Mouse (Mus musculus) CH12.LX (cell line): ENCODE measurements around the gene Ebf4. TPM values are rescaled to one million over a fixed set of nuclear protein-coding genes. Genes with fewer than 3 reads are reported as not detected.

Source experiments
- DNase-seq: peaks from one replicate; pipeline ENCODE4 v3.0.0-alpha.2; 2013; ENCODE audit errors: extremely low read depth
- H3K27ac ChIP-seq: 2 replicates; pipeline ENCODE4 v1.5.1; 2012; ENCODE audit warnings: low read depth, mild to moderate bottlenecking, control low read depth, moderate library complexity; ENCODE audit not compliant: insufficient read depth
- H3K27me3 ChIP-seq: replicated peaks from 2 replicates; pipeline ENCODE3; 2012; ENCODE audit warnings: inconsistent platforms
- H3K36me3 ChIP-seq, 2 experiments: replicated peaks in 1 of 2; 2 replicates each; pipeline versions ENCODE3 to v1.6.1; 2012; ENCODE audit warnings: inconsistent platforms in 1 of 2, low read length in 1 of 2, mild to moderate bottlenecking in 1 of 2, mixed read lengths in 1 of 2, moderate library complexity in 1 of 2; ENCODE audit not compliant: control insufficient read depth in 1 of 2, insufficient read depth in 1 of 2
- H3K4me1 ChIP-seq, 2 experiments: 2 replicates each; pipeline ENCODE4 v1.6.1; 2012; ENCODE audit warnings: inconsistent platforms in 1 of 2, moderate library complexity in 1 of 2; ENCODE audit not compliant: insufficient read depth in 2 of 2, control insufficient read depth in 1 of 2
- H3K4me2 ChIP-seq: 2 replicates; pipeline ENCODE4 v1.6.1; 2012; ENCODE audit warnings: low read depth, mild to moderate bottlenecking, control low read depth; ENCODE audit not compliant: poor library complexity, insufficient read depth, severe bottlenecking
- H3K4me3 ChIP-seq, 3 experiments: fragments of 150-350 bp in 1 of 3; sonication (generic) in 1 of 3; replicated peaks in 1 of 3; 2 replicates each; pipeline versions ENCODE3 to v1.5.1; 2011 to 2012; ENCODE audit warnings: low read depth in 2 of 3, low read length in 2 of 3, mild to moderate bottlenecking in 2 of 3, moderate library complexity in 2 of 3, control low read depth in 1 of 3, improper control_type of control experiment in 1 of 3, inconsistent platforms in 1 of 3, mixed read lengths in 1 of 3; ENCODE audit not compliant: poor library complexity in 1 of 3
- H3K79me2 ChIP-seq: replicated peaks from 2 replicates; pipeline ENCODE4 v1.6.1; 2012; ENCODE audit warnings: mild to moderate bottlenecking, moderate library complexity; ENCODE audit not compliant: control insufficient read depth, poor library complexity, insufficient read depth, severe bottlenecking; ENCODE audit errors: extremely low read depth
- H3K9ac ChIP-seq: 2 replicates; pipeline ENCODE4 v1.6.1; 2012; ENCODE audit warnings: low read depth, mild to moderate bottlenecking, control low read depth, moderate library complexity; ENCODE audit not compliant: insufficient read depth
- H3K9me3 ChIP-seq: replicated peaks from 2 replicates; pipeline ENCODE3; 2012; ENCODE audit warnings: low read length, inconsistent platforms, mixed read lengths
- BHLHE40 ChIP-seq: IDR thresholded peaks from 2 replicates; pipeline ENCODE4 v1.6.1; 2011; ENCODE audit warnings: mild to moderate bottlenecking, low read depth, low read length, improper control_type of control experiment
- CHD1 ChIP-seq: IDR thresholded peaks from 2 replicates; pipeline ENCODE4 v1.6.1; 2012; ENCODE audit warnings: low read depth, low read length, improper control_type of control experiment, inconsistent platforms
- CHD2 ChIP-seq: IDR thresholded peaks from 2 replicates; pipeline ENCODE4 v1.6.1; 2011; ENCODE audit warnings: low read length, improper control_type of control experiment
- CTCF ChIP-seq, 2 experiments: IDR thresholded peaks in 1 of 2; conservative IDR thresholded peaks in 1 of 2; 2 replicates each; pipeline ENCODE4 v1.5.1; 2011 to 2012; ENCODE audit warnings: low read depth in 2 of 2, low read length in 2 of 2, improper control_type of control experiment in 1 of 2, inconsistent platforms in 1 of 2, mild to moderate bottlenecking in 1 of 2, moderate library complexity in 1 of 2
- E2F4 ChIP-seq: IDR thresholded peaks from 2 replicates; pipeline ENCODE4 v1.6.1; 2011; ENCODE audit warnings: low read depth, low read length, improper control_type of control experiment; ENCODE audit not compliant: insufficient replicate concordance
- ELF1 ChIP-seq: IDR thresholded peaks from 2 replicates; pipeline ENCODE4 v1.6.1; 2014; ENCODE audit warnings: low read depth, mild to moderate bottlenecking, inconsistent platforms, low read length, improper control_type of control experiment
- EP300 ChIP-seq: IDR thresholded peaks from 2 replicates; pipeline ENCODE4 v1.6.1; 2011; ENCODE audit warnings: low read length, improper control_type of control experiment
- GABPA ChIP-seq: IDR thresholded peaks from 2 replicates; pipeline ENCODE4 v1.6.1; 2012; ENCODE audit warnings: low read depth, low read length, improper control_type of control experiment, inconsistent platforms; ENCODE audit not compliant: insufficient replicate concordance
- IRF4 ChIP-seq: IDR thresholded peaks from 2 replicates; pipeline ENCODE4 v1.6.1; 2014; ENCODE audit warnings: low read depth, mild to moderate bottlenecking, inconsistent platforms, low read length, improper control_type of control experiment
- JUN ChIP-seq: IDR thresholded peaks from 2 replicates; pipeline ENCODE4 v1.6.1; 2011; ENCODE audit warnings: low read depth, mild to moderate bottlenecking, low read length, improper control_type of control experiment, moderate library complexity; ENCODE audit not compliant: insufficient read depth
- KAT2A ChIP-seq: IDR thresholded peaks from 2 replicates; pipeline ENCODE4 v1.6.1; 2012; ENCODE audit warnings: low read length, improper control_type of control experiment, inconsistent platforms; ENCODE audit not compliant: insufficient replicate concordance
- MAFK ChIP-seq: IDR thresholded peaks from 2 replicates; pipeline ENCODE4 v1.6.1; 2011; ENCODE audit warnings: low read length, improper control_type of control experiment; ENCODE audit not compliant: insufficient replicate concordance
- MAX ChIP-seq: IDR thresholded peaks from 2 replicates; pipeline ENCODE4 v1.6.1; 2011; ENCODE audit warnings: low read length, improper control_type of control experiment
- MEF2A ChIP-seq: IDR thresholded peaks from 2 replicates; pipeline ENCODE4 v1.6.1; 2014; ENCODE audit warnings: low read depth, mild to moderate bottlenecking, inconsistent platforms, low read length, improper control_type of control experiment, borderline replicate concordance
- MXI1 ChIP-seq: IDR thresholded peaks from 2 replicates; pipeline ENCODE4 v1.6.1; 2011; ENCODE audit warnings: mild to moderate bottlenecking, low read depth, low read length, improper control_type of control experiment
- MYC ChIP-seq: IDR thresholded peaks from 2 replicates; pipeline ENCODE4 v1.6.1; 2011; ENCODE audit warnings: low read depth, mild to moderate bottlenecking, improper control_type of control experiment, low read length
- NRF1 ChIP-seq: IDR thresholded peaks from 2 replicates; pipeline ENCODE4 v1.6.1; 2014; ENCODE audit warnings: low read depth, mild to moderate bottlenecking, inconsistent platforms, low read length, improper control_type of control experiment, moderate library complexity
- PAX5 ChIP-seq: IDR thresholded peaks from 2 replicates; pipeline ENCODE4 v1.6.1; 2012; ENCODE audit warnings: low read length, inconsistent platforms, mixed read lengths
- POLR2A ChIP-seq: IDR thresholded peaks from 2 replicates; pipeline ENCODE4 v1.6.1; 2011; ENCODE audit warnings: low read depth, mild to moderate bottlenecking, improper control_type of control experiment, low read length
- POLR2AphosphoS2 ChIP-seq: IDR thresholded peaks from 2 replicates; pipeline ENCODE4 v1.6.1; 2011; ENCODE audit warnings: low read depth, low read length, improper control_type of control experiment
- RAD21 ChIP-seq: IDR thresholded peaks from 2 replicates; pipeline ENCODE4 v1.6.1; 2011; ENCODE audit warnings: low read depth, mild to moderate bottlenecking, low read length, improper control_type of control experiment, moderate library complexity
- SIN3A ChIP-seq: IDR thresholded peaks from 2 replicates; pipeline ENCODE4 v1.6.1; 2012; ENCODE audit warnings: low read length, improper control_type of control experiment, inconsistent platforms
- SMC3 ChIP-seq: IDR thresholded peaks from 2 replicates; pipeline ENCODE4 v1.6.1; 2011; ENCODE audit warnings: low read depth, low read length, improper control_type of control experiment
- TBP ChIP-seq: conservative IDR thresholded peaks from 2 replicates; pipeline ENCODE4 v1.6.1; 2011; ENCODE audit warnings: low read depth, low read length, improper control_type of control experiment
- TCF12 ChIP-seq: IDR thresholded peaks from 2 replicates; pipeline ENCODE4 v1.6.1; 2014; ENCODE audit warnings: low read depth, mild to moderate bottlenecking, inconsistent platforms, low read length, improper control_type of control experiment
- UBTF ChIP-seq: IDR thresholded peaks from 2 replicates; pipeline ENCODE4 v1.6.1; 2012; ENCODE audit warnings: low read depth, mild to moderate bottlenecking, inconsistent platforms, low read length, improper control_type of control experiment, moderate library complexity
- USF1 ChIP-seq: IDR thresholded peaks from 2 replicates; pipeline ENCODE4 v1.6.1; 2014; ENCODE audit warnings: low read depth, mild to moderate bottlenecking, inconsistent platforms, low read length, improper control_type of control experiment
- USF2 ChIP-seq: conservative IDR thresholded peaks from 2 replicates; pipeline ENCODE4 v1.6.1; 2011; ENCODE audit warnings: low read depth, low read length, improper control_type of control experiment
- ZC3H11A ChIP-seq: IDR thresholded peaks from 2 replicates; pipeline ENCODE4 v1.6.1; 2012; ENCODE audit warnings: low read depth, mild to moderate bottlenecking, inconsistent platforms, low read length, improper control_type of control experiment
- ZKSCAN1 ChIP-seq: IDR thresholded peaks from 2 replicates; pipeline ENCODE4 v1.6.1; 2012; ENCODE audit warnings: low read depth, inconsistent platforms, low read length, improper control_type of control experiment, borderline replicate concordance
- ZNF384 ChIP-seq: IDR thresholded peaks from 2 replicates; pipeline ENCODE4 v1.6.1; 2012; ENCODE audit warnings: low read depth, low read length, improper control_type of control experiment, inconsistent platforms
- dilution Hi-C: fragments of 300-500 bp; cut with MboI; formaldehyde crosslinking; loops from 2 replicates; pipeline ENCODE4 v1.14.3; 2020; ENCODE audit warnings: low sequenced_read_pairs; ENCODE audit not compliant: extremely low pct_unique_long_range_greater_than_20kb, extremely low pct_ligation_motif_present
- in situ Hi-C: fragments of 300-500 bp; cut with MboI; formaldehyde crosslinking; loops from 3 replicates; pipeline ENCODE4 v1.14.3; 2019; ENCODE audit warnings: low sequenced_read_pairs, low pct_ligation_motif_present, low pct_unique_long_range_greater_than_20kb, mixed read lengths
- polyA plus RNA-seq: library from polyadenylated mRNA; unstranded; fragments of >175 nt; gene quantifications from 2 replicates; pipeline ENCODE4 v1.2.1, GENCODE M21; 2012; ENCODE audit warnings: low read depth; ENCODE audit not compliant: insufficient read length
- total RNA-seq, 2 experiments: library from RNA; depleted of rRNA; stranded (reverse); fragments of 300-350 nt in 1 of 2; fragments of >200 nt in 1 of 2; gene quantifications; 2 replicates each; pipeline ENCODE4 v1.2.3; 2012 to 2014

Gene Ebf4
- total and polyA plus RNA-seq, 3 experiments = 0.13 TPM; not detected in 2

DNA sequence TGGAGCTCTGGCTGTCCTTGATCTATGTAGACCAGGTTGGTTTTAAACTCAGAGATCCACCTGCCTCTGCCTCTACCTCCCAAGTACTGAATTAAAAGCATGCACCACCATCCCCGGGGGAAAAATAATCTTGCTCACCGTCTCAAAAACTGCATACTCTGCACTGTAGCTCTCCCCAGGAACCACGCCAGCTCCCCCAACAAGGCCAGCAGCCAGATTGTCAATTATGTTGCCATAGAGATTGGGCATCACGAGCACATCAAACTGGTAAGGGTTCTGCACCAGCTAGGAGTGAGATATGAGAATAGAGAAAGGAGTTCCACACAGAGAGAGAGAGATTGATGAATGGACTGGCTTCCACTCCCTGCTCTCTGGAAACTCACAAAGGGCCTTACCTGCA lies 14.2 kb upstream of the Ebf4 start:
- peaks cover 50 to 68% of the 10 kb centered on the region in 2 experiments for H3K36me3 ChIP-seq
- no peak overlapping the region for H3K4me3 ChIP-seq
- DNase-seq = no peak
- H3K79me2 ChIP-seq = peaks cover 37% of the 10 kb centered on the region
- TF ChIP-seq ZKSCAN1 (no peak), PAX5 (no peak), CHD2 (no peak), E2F4 (no peak), NRF1 (no peak), BHLHE40 (no peak), JUN (no peak), UBTF (no peak), GABPA (no peak), MAFK (no peak), SIN3A (no peak), POLR2A (no peak), POLR2AphosphoS2 (no peak), MAX (no peak), TCF12 (no peak), MXI1 (no peak), CHD1 (no peak), IRF4 (no peak), TBP (no peak)
- no peaks in the 10 kb centered on the region for H3K27me3 ChIP-seq
- H3K27ac ChIP-seq = no peak overlapping the region
- no peaks in the 10 kb centered on the region for H3K9me3 ChIP-seq
- dilution Hi-C loops (no loop called here), in situ Hi-C loops (loop anchor here (25.0 kb wide), 1 partner anchor 281 kb away; the partner anchor contains the start of gene Mrps26)
- no peak overlapping the region for H3K4me2 ChIP-seq
- H3K4me1 ChIP-seq = peaks cover 15 to 59% of the 10 kb centered on the region in 2 experiments
- H3K9ac ChIP-seq = no peak overlapping the region

GRCm38 (mm10) chr2:130283854-130284654 lies 10.9 kb upstream of the Ebf4 start, which contains the start of gene Idh3b:
Gene Idh3b (minus strand): TSS chr2:130284547.
- peak within 1 kb of the TSS; percentile 70 to 98 (median 80) for H3K4me3 ChIP-seq
- H3K27me3 ChIP-seq = no peaks in the 10 kb centered on the region
- peak within 1 kb of the TSS; percentile 36 for H3K27ac ChIP-seq
- dilution Hi-C loops (no loop called here), in situ Hi-C loops (loop anchor here (25.0 kb wide), 1 partner anchor 278 kb away; the partner anchor contains the start of gene Mrps26)
- peaks cover 19% of the 10 kb centered on the region for H3K79me2 ChIP-seq
- peak within 1 kb of the TSS; percentile 86 for H3K9ac ChIP-seq
- DNase-seq = peak; percentile 83
- peak within 1 kb of the TSS; percentile 96 for H3K4me2 ChIP-seq
- peaks cover 23 to 47% of the 10 kb centered on the region in 2 experiments for H3K36me3 ChIP-seq
- H3K4me1 ChIP-seq = peaks cover 0 to 31% of the 10 kb centered on the region in 2 experiments; a peak in 3 of 4 replicates
- no peaks in the 10 kb centered on the region for H3K9me3 ChIP-seq
- TF ChIP-seq ZKSCAN1 = no peak
- TF ChIP-seq MEF2A = 0 out of 2 replicates have a peak, but pooled peaks have one; percentile 42
- TF ChIP-seq ZNF384 = no peak
- TF ChIP-seq BHLHE40 = 0 out of 2 replicates have a peak, but pooled peaks have one; percentile 11
- TF ChIP-seq JUN = peak; percentile 19; the same call in 1 of the 2 replicates
- TF ChIP-seq MYC = peak; percentile 59; the same call in 1 of the 2 replicates
- TF ChIP-seq POLR2AphosphoS2 = peak; percentile 65; the same call in 1 of the 2 replicates
- no peak for TF ChIP-seq ZC3H11A
- no peak for TF ChIP-seq USF2
- peak; percentile 60; the same call in 1 of the 2 replicates for TF ChIP-seq E2F4
- no peak for TF ChIP-seq EP300
- no peak for TF ChIP-seq SMC3
- TF ChIP-seq ELF1 = peak; percentile 88
- TF ChIP-seq RAD21 = no peak
- TF ChIP-seq CHD2 = peak; percentile 34; the same call in 1 of the 2 replicates
- no peak for TF ChIP-seq CTCF (conservative IDR thresholded peaks at IDR 0.05 in 1 of 2, IDR thresholded peaks at IDR 0.05 in 1 of 2; ENCODE audit: low read depth in 2 of 2, low read length in 2 of 2)
- no peak for TF ChIP-seq UBTF
- no peak for TF ChIP-seq USF1
- TF ChIP-seq KAT2A = peak; percentile 88; the same call in 1 of the 2 replicates
